Mouse (Mus musculus) kidney, adult 2 months (tissue): ENCODE measurements at regions not wholly inside any gene's neighbourhood (a gene's known extent, or its start where the extent isn't known, plus 50 kb on each side); places are given as distances from the start of the nearest gene placed in this dataset.

ENCODE experiments used
- CTCF ChIP-seq: fragments of 200-500 bp; conservative IDR thresholded peaks from 2 replicates; pipeline ENCODE4 v1.5.1; 2011; ENCODE audit warnings: low read depth, mild to moderate bottlenecking, control low read depth, low read length, moderate library complexity, mixed read lengths; ENCODE audit not compliant: insufficient read depth, insufficient read length
- POLR2A ChIP-seq: fragments of 200-500 bp; IDR thresholded peaks from one replicate; pipeline ENCODE4 v1.6.1; 2011; ENCODE audit warnings: low read depth, low read length, control low read depth

- TF ChIP-seq CTCF (no peak), POLR2A (no peak)
Measured at GRCm38 (mm10) chr8:6645287-6645957, 1540.3 kb upstream of the Slc10a2 start.
